Mouse (Mus musculus) hindbrain, embryonic 16.5 days (tissue): ENCODE measurements around the gene Efcab8. TPM values are rescaled to one million over a fixed set of nuclear protein-coding genes. Genes with fewer than 3 reads are reported as not detected.

Experiments
- ATAC-seq: fragments of 200-750 bp; cut with Nextera tagmentation; 2 replicates; pipeline ENCODE4 v1.8.0; 2017; ENCODE audit warnings: moderate TSS enrichment, moderate library complexity
- H3K27ac ChIP-seq: fragments of 300-500 bp; sonication (generic); 2 replicates; pipeline ENCODE4 v1.5.1; 2014; ENCODE audit warnings: low read depth, mild to moderate bottlenecking, control low read depth, low read length, moderate library complexity
- H3K27me3 ChIP-seq: fragments of 300-500 bp; sonication (generic); replicated peaks from 2 replicates; pipeline ENCODE4 v1.6.1; 2014; ENCODE audit warnings: low read length; ENCODE audit not compliant: control insufficient read depth, insufficient read depth
- H3K36me3 ChIP-seq: fragments of 300-500 bp; sonication (generic); 2 replicates; pipeline ENCODE4 v1.6.1; 2014; ENCODE audit warnings: mild to moderate bottlenecking, low read length, moderate library complexity, mixed read lengths; ENCODE audit not compliant: control insufficient read depth, insufficient read depth
- H3K4me1 ChIP-seq: fragments of 300-500 bp; sonication (generic); 2 replicates; pipeline ENCODE4 v1.6.1; 2014; ENCODE audit warnings: low read depth, low read length; ENCODE audit not compliant: control insufficient read depth, insufficient read depth
- H3K4me2 ChIP-seq: fragments of 300-500 bp; sonication (generic); 2 replicates; pipeline ENCODE4 v1.6.1; 2014; ENCODE audit warnings: mild to moderate bottlenecking, low read length, control low read depth, moderate library complexity
- H3K4me3 ChIP-seq: fragments of 300-500 bp; sonication (generic); 2 replicates; pipeline ENCODE4 v1.5.1; 2014; ENCODE audit warnings: mild to moderate bottlenecking, low read length, control low read depth, moderate library complexity
- H3K9ac ChIP-seq: fragments of 300-500 bp; sonication (generic); 2 replicates; pipeline ENCODE4 v1.6.1; 2014; ENCODE audit warnings: low read depth, mild to moderate bottlenecking, control low read depth, low read length, moderate library complexity
- H3K9me3 ChIP-seq: fragments of 300-500 bp; sonication (generic); 2 replicates; pipeline ENCODE4 v1.6.1; 2014; ENCODE audit warnings: mild to moderate bottlenecking, low read length, moderate library complexity; ENCODE audit not compliant: control insufficient read depth
- WGBS: fragments of 180-500 bp; shearing (Covaris S2); extraction: QIAGEN DNeasy Blood & Tissue Kit; methylation state at CpG from one replicate; pipeline ENCODE4 v1.1.7; 2014; 5-methylcytosine and 5-hydroxymethylcytosine counted together
- polyA plus RNA-seq: library from polyadenylated mRNA; unstranded; fragments of >200 nt; fragmentation: Nextera tagmentation; extraction: Ambion mirVana; gene quantifications from 2 replicates; pipeline ENCODE4 v1.2.1, GENCODE M21; 2015

The Efcab8 gene
- polyA plus RNA-seq, 1 experiment from 2014 or later = not detected

- 64% methylated on average over 9 of the region's 9 CpGs for WGBS
- H3K4me3 ChIP-seq = no peak within 1 kb of the TSS
- no peaks in the 10 kb centered on the region for H3K4me1 ChIP-seq
- no peak for ATAC-seq
- no peak within 1 kb of the TSS for H3K27ac ChIP-seq
- H3K4me2 ChIP-seq = no peak within 1 kb of the TSS
- no peaks in the 10 kb centered on the region for H3K36me3 ChIP-seq
- H3K9ac ChIP-seq = no peak within 1 kb of the TSS
- H3K9me3 ChIP-seq = no peaks in the 10 kb centered on the region
- no peaks in the 10 kb centered on the region for H3K27me3 ChIP-seq
Measured at GRCm38 (mm10) chr2:153874745-153875144, 95.0 kb downstream of the Efcab8 start, which contains the start of gene Bpifb2. TSS of gene Bpifb2 (plus strand) at chr2:153875045.

Other genes with a start within 250 kb of the Efcab8 start
- 33.7 and 40.7 TPM in 2 replicates for gene Nol4l, start 250.0 kb upstream of the Efcab8 start, polyA plus RNA-seq
- 93.4 and 94.7 TPM in 2 replicates for gene Commd7, start 147.2 kb upstream of the Efcab8 start, polyA plus RNA-seq
- 3.1 and 4.2 TPM in 2 replicates for gene Dnmt3b, start 130.5 kb upstream of the Efcab8 start, polyA plus RNA-seq
- 0.10 TPM in 1 of 2 replicates, not detected in the other for gene Dnmt3c, start 83.3 kb upstream of the Efcab8 start, polyA plus RNA-seq
- gene Mapre1, start 38.7 kb upstream of the Efcab8 start, polyA plus RNA-seq = 367 and 383 TPM in 2 replicates
- gene Sun5, start 91.2 kb downstream of the Efcab8 start, polyA plus RNA-seq = not detected in 2 replicates
- 0.11 and 0.14 TPM in 2 replicates for gene Bpifb2, start 95.1 kb downstream of the Efcab8 start, polyA plus RNA-seq
- not detected in 2 replicates for gene Bpifb6, start 120.5 kb downstream of the Efcab8 start, polyA plus RNA-seq
- 0.09 TPM in 1 of 2 replicates, not detected in the other for gene Bpifb3, start 138.3 kb downstream of the Efcab8 start, polyA plus RNA-seq
- not detected in 2 replicates for gene Bpifb4, start 158.3 kb downstream of the Efcab8 start, polyA plus RNA-seq
- not detected in 2 replicates for gene Bpifa6, start 195.0 kb downstream of the Efcab8 start, polyA plus RNA-seq
- gene Bpifa2, start 228.3 kb downstream of the Efcab8 start, polyA plus RNA-seq = not detected in 2 replicates